Mouse (Mus musculus) kidney, adult 10 weeks (tissue): Measurements from ENCODE around the gene Ccr1. TPM values are rescaled to one million over a fixed set of nuclear protein-coding genes. Genes with fewer than 3 reads are reported as not detected.

ENCODE experiments used
- polyA plus RNA-seq: library from polyadenylated mRNA; stranded (reverse); fragments of 350-450 nt; fragmentation: Illumina TruSeq; extraction: RNeasy Lipid Tissue Mini Kit (QIAGEN cat#74804); gene quantifications from one replicate; pipeline ENCODE4 v1.2.3, GENCODE M21; 2014; ENCODE audit warnings: low read depth, low replicate concordance

Ccr1 gene
- 2.3 TPM for polyA plus RNA-seq

GRCm38 (mm10) chr9:123968290-123968912 lies at the start of gene Ccr1:
Ccr1 (minus strand) TSS chr9:123968692.

GRCm38 (mm10) chr9:123978308-123978707 lies 9.8 kb upstream of the Ccr1 start, which contains the start of gene Ccr1l1:
Ccr1l1 (minus strand) TSS chr9:123978408.

Other genes with a start within 250 kb of the Ccr1 start
- 2.0 TPM for gene Cxcr6, start 162.2 kb downstream of the Ccr1 start, polyA plus RNA-seq
- 19.8 TPM for gene Fyco1, start 116.8 kb downstream of the Ccr1 start, polyA plus RNA-seq
- gene Xcr1, start 106.7 kb downstream of the Ccr1 start, polyA plus RNA-seq, result 0.57 TPM
- gene Ccr1l1, start 9.7 kb upstream of the Ccr1 start, polyA plus RNA-seq, result not detected
- gene Ccr3, start 53.3 kb upstream of the Ccr1 start, polyA plus RNA-seq, result not detected
- gene Ccr2, start 133.3 kb upstream of the Ccr1 start, polyA plus RNA-seq, result 8.3 TPM
- gene Ccr5, start 152.9 kb upstream of the Ccr1 start, polyA plus RNA-seq, result 1.5 TPM